In the genomic region with DNA sequence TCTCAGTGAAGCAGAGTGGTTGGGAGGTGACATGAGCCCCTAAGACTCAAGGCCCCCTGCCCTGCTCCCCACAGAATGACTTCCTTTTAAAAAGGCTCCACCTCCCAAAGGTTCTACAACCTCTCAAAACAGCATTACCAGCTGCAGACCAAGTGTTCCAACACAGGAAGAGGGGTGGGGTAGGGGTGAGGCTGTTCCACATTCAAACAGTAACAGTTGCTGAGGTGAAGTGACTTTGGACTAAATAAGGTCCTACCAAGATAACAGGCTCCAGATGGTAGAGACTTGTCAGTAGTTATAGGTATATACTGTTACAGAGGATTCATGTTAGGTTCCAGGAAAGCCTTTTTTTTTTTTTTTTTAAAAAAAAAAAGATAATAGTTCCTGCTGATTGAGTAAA, we compare ENCODE assay signal across 15 mouse cellular contexts.
A peak's percentile ranks its signal among the peaks of the same experiment; 100 is the strongest.
DNase-seq lines count a peak whose midpoint lies in the region; ATAC-seq and TF ChIP-seq lines count a peak whose summit lies in the region.
"Had no signal": no experiment of that assay in that cellular context is flagged by ENCODE, and none has a peak within 500 bp of the region (broad histone marks: within the 10 kb centered on the region; RNA-seq: fewer than 3 reads in every experiment).

No protein-coding gene starts in this region.

- no peak overlapping the region for H3K9ac ChIP-seq in heart, postnatal 0 days (replicated peaks; ENCODE audit: low read depth, low read length)
- H3K9ac ChIP-seq in liver, embryonic 15.5 days, result no peak overlapping the region
- H3K9ac ChIP-seq in midbrain, embryonic 15.5 days, result no peak overlapping the region
- H3K9ac ChIP-seq: embryonic facial prominence, embryonic 15.5 days; hindbrain, embryonic 15.5 days; stomach, embryonic 15.5 days had no signal

- no peak overlapping the region for H3K4me2 ChIP-seq in heart, postnatal 0 days (ENCODE audit: low read depth, low read length)
- no peak overlapping the region for H3K4me2 ChIP-seq in liver, embryonic 15.5 days
- H3K4me2 ChIP-seq in midbrain, embryonic 15.5 days, result no peak overlapping the region
- H3K4me2 ChIP-seq: embryonic facial prominence, embryonic 15.5 days; heart, embryonic 11.5 days; hindbrain, embryonic 15.5 days; stomach, embryonic 15.5 days had no signal

- no peak for ATAC-seq in heart, postnatal 0 days (ENCODE audit: insufficient read depth, low read depth)
- peak; percentile 80 for ATAC-seq in activated CD4-positive, CD25-positive, alpha-beta regulatory T cell, adult 4 months
- 0 out of 2 replicates have a peak, but pooled peaks have one; percentile 28 for ATAC-seq in liver, embryonic 15.5 days (ENCODE audit: insufficient read depth)
- no peak for ATAC-seq in midbrain, embryonic 15.5 days (replicated peaks)
- ATAC-seq: forebrain, embryonic 16.5 days had no signal

- H3K4me1 ChIP-seq in heart, postnatal 0 days (ENCODE audit: control insufficient read depth, insufficient read depth), result peaks cover 24% of the 10 kb centered on the region; the same call in 1 of the 2 replicates
- peaks cover 5% of the 10 kb centered on the region; the same call in 1 of the 2 replicates for H3K4me1 ChIP-seq in liver, embryonic 15.5 days (replicated peaks)
- H3K4me1 ChIP-seq in midbrain, embryonic 15.5 days, result no peaks in the 10 kb centered on the region
- H3K4me1 ChIP-seq: embryonic facial prominence, embryonic 15.5 days; stomach, embryonic 15.5 days had no signal

- H3K27me3 ChIP-seq in heart, postnatal 0 days (ENCODE audit: control insufficient read depth, insufficient read depth, low read length), result no peaks in the 10 kb centered on the region
- H3K27me3 ChIP-seq in liver, embryonic 15.5 days, result no peaks in the 10 kb centered on the region
- H3K27me3 ChIP-seq in midbrain, embryonic 15.5 days (replicated peaks), result no peaks in the 10 kb centered on the region
- H3K27me3 ChIP-seq: embryonic facial prominence, embryonic 15.5 days; hindbrain, embryonic 15.5 days; stomach, embryonic 15.5 days had no signal

- H3K27ac ChIP-seq in heart, postnatal 0 days (ENCODE audit: low read depth), result peak overlapping the region; percentile 30; the same call in 1 of the 2 replicates
- H3K27ac ChIP-seq in liver, embryonic 15.5 days (replicated peaks), result no peak overlapping the region
- no peak overlapping the region for H3K27ac ChIP-seq in midbrain, embryonic 15.5 days
- H3K27ac ChIP-seq: embryonic facial prominence, embryonic 15.5 days; hindbrain, embryonic 15.5 days; stomach, embryonic 15.5 days had no signal

- H3K9me3 ChIP-seq in heart, postnatal 0 days (replicated peaks; ENCODE audit: control insufficient read depth, low read length), result no peaks in the 10 kb centered on the region
- H3K9me3 ChIP-seq in liver, embryonic 15.5 days (replicated peaks), result no peaks in the 10 kb centered on the region
- H3K9me3 ChIP-seq in midbrain, embryonic 15.5 days, result no peaks in the 10 kb centered on the region
- H3K9me3 ChIP-seq: embryonic facial prominence, embryonic 15.5 days; hindbrain, embryonic 15.5 days; stomach, embryonic 15.5 days had no signal

- no peak for DNase-seq in heart, postnatal 0 days (ENCODE audit: low spot score)
- no peak for DNase-seq in heart, postnatal 25 days (ENCODE audit: low spot score)
- peak; percentile 78 to 80 for DNase-seq in thymus, postnatal 10 days (ENCODE audit: low spot score in 2 of 2)
- DNase-seq in cerebellum, adult 9-11 months, result no peak
- no peak for DNase-seq in gastrocnemius, postnatal 14 days
- DNase-seq: cerebellum, postnatal 10 days; left cerebral cortex, postnatal 4 days had no signal

- H3K36me3 ChIP-seq in heart, postnatal 0 days (replicated peaks; ENCODE audit: control insufficient read depth, insufficient read depth, low read length), result no peaks in the 10 kb centered on the region
- H3K36me3 ChIP-seq in liver, embryonic 15.5 days (replicated peaks), result no peaks in the 10 kb centered on the region
- no peaks in the 10 kb centered on the region for H3K36me3 ChIP-seq in midbrain, embryonic 15.5 days (replicated peaks)
- H3K36me3 ChIP-seq: embryonic facial prominence, embryonic 15.5 days; hindbrain, embryonic 15.5 days; stomach, embryonic 15.5 days had no signal

- no peak for TF ChIP-seq CTCF in heart, postnatal 0 days (IDR thresholded peaks at IDR 0.05; ENCODE audit: low read depth)

- intact Hi-C loops in heart, postnatal 25 days (cut with DNase I), result no loop called here
- intact Hi-C loops in gastrocnemius, postnatal 14 days (cut with DNase I; ENCODE audit: low total_unique reads), result no loop called here

- H3K4me3 ChIP-seq in heart, postnatal 0 days (ENCODE audit: low read depth, low read length), result no peak overlapping the region
- H3K4me3 ChIP-seq in liver, embryonic 15.5 days (replicated peaks), result no peak overlapping the region
- H3K4me3 ChIP-seq in midbrain, embryonic 15.5 days, result no peak overlapping the region
- H3K4me3 ChIP-seq: embryonic facial prominence, embryonic 15.5 days; hindbrain, embryonic 15.5 days; stomach, embryonic 15.5 days had no signal

- no peak for TF ChIP-seq EP300 in heart, postnatal 0 days (IDR thresholded peaks at IDR 0.05; ENCODE audit: low read depth)

Comparison
In these comparisons a context has a peak if more than half of its experiments do, and no peak if none do; other contexts are left out.
1. ATAC-seq: peak in activated CD4-positive, CD25-positive, alpha-beta regulatory T cell, adult 4 months (single experiment) and liver, embryonic 15.5 days (single experiment); none in heart, postnatal 0 days (single experiment) and midbrain, embryonic 15.5 days (single experiment).
2. DNase-seq: peak in thymus, postnatal 10 days (2 of 2); none in heart, postnatal 0 days (single experiment), heart, postnatal 25 days (single experiment), cerebellum, adult 9-11 months (single experiment) and gastrocnemius, postnatal 14 days (single experiment).